ENCODE assay signal across 10 mouse cellular contexts in genomic region chr11:46298889-46299785, GRCm38 (mm10). TPM values are rescaled to one million over a fixed set of nuclear protein-coding genes. Genes with fewer than 3 reads are reported as not detected.
DNase-seq lines count a peak whose midpoint lies in the region; ATAC-seq lines count a peak whose summit lies in the region.
"Had no signal": no experiment of that assay in that cellular context is flagged by ENCODE, and none has a peak within 500 bp of the region (broad histone marks: within the 10 kb centered on the region; RNA-seq: fewer than 3 reads in every experiment).

No protein-coding gene starts in this region.

- DNase-seq in kidney, adult 11 months, result peak; percentile 73
- DNase-seq in kidney, postnatal 4 days, result no peak
- peak; percentile 33 for DNase-seq in thymus, postnatal 4 days
- no peak for DNase-seq in thymus, postnatal 0 days (ENCODE audit: low spot score)
- DNase-seq in heart, postnatal 14 days, result no peak
- DNase-seq in layer of hippocampus, postnatal 36 days, result no peak
- DNase-seq in c-Kit-positive CD71-positive TER-119-positive erythroid progenitor cells, embryonic 14.5 days (ENCODE audit: low spot score), result no peak

- H3K4me2 ChIP-seq in embryonic facial prominence, embryonic 15.5 days (replicated peaks), result no peak overlapping the region
- H3K4me2 ChIP-seq: neural tube, embryonic 15.5 days had no signal

- no peaks in the 10 kb centered on the region for H3K36me3 ChIP-seq in embryonic facial prominence, embryonic 15.5 days
- H3K36me3 ChIP-seq: neural tube, embryonic 15.5 days had no signal

- no peaks in the 10 kb centered on the region for H3K9me3 ChIP-seq in embryonic facial prominence, embryonic 15.5 days (replicated peaks)
- H3K9me3 ChIP-seq: neural tube, embryonic 15.5 days had no signal

- ATAC-seq in embryonic facial prominence, embryonic 15.5 days (ENCODE audit: insufficient number of reproducible peaks, low FRiP score, low TSS enrichment, low read depth), result no peak

- H3K27me3 ChIP-seq in embryonic facial prominence, embryonic 15.5 days, result no peaks in the 10 kb centered on the region
- H3K27me3 ChIP-seq: neural tube, embryonic 15.5 days had no signal

- 0 out of 2 replicates have a peak overlapping the region, but pooled peaks have one; percentile 7 for H3K27ac ChIP-seq in embryonic facial prominence, embryonic 15.5 days (replicated peaks)
- H3K27ac ChIP-seq: macrophage; neural tube, embryonic 15.5 days had no signal

- H3K4me3 ChIP-seq in embryonic facial prominence, embryonic 15.5 days (replicated peaks), result no peak overlapping the region
- H3K4me3 ChIP-seq: neural tube, embryonic 15.5 days had no signal

- H3K4me1 ChIP-seq in embryonic facial prominence, embryonic 15.5 days, result 0 out of 2 replicates have a peak, but pooled peaks cover 8% of the 10 kb centered on the region

- no peak overlapping the region for H3K9ac ChIP-seq in embryonic facial prominence, embryonic 15.5 days
- H3K9ac ChIP-seq: neural tube, embryonic 15.5 days had no signal

- 40% methylated on average over 13 of the region's 13 CpGs for WGBS in embryonic facial prominence, embryonic 15.5 days

- intact Hi-C loops in heart, postnatal 14 days (cut with DNase I), result no loop called here

RNA-seq across cellular contexts. Expression of gene Cyfip2, which starts 13.5 kb away (rescaled TPM):
- 62.7 and 67.6 TPM in 2 replicates for polyA plus RNA-seq in thymus, postnatal 0 days (2015; fragmentation: Nextera tagmentation; extraction: Ambion mirVana)
- polyA plus RNA-seq in embryonic facial prominence, embryonic 15.5 days (2015; fragmentation: Nextera tagmentation; extraction: Ambion mirVana), result 10.8 and 14.2 TPM in 2 replicates
- total RNA-seq in heart, postnatal 14 days (2021), result 10 to 100 TPM; 41.6 to 47.3 TPM
- total RNA-seq in layer of hippocampus, postnatal 36 days (2021), result 100 to 1,000 TPM; 491 to 500 TPM

Comparison
In these comparisons a context has a peak if more than half of its experiments do, and no peak if none do; other contexts are left out.
1. DNase-seq: peak in kidney, adult 11 months (single experiment) and thymus, postnatal 4 days (single experiment); none in kidney, postnatal 4 days (0 of 2), thymus, postnatal 0 days (single experiment), heart, postnatal 14 days (0 of 2), layer of hippocampus, postnatal 36 days (0 of 2) and c-Kit-positive CD71-positive TER-119-positive erythroid progenitor cells, embryonic 14.5 days (single experiment).
2. RNA of gene Cyfip2, which starts 13.5 kb away (total RNA-seq): 491 to 500 TPM in layer of hippocampus, postnatal 36 days; 41.6 to 47.3 TPM in heart, postnatal 14 days; every median in the first group is over 10 times any median in the second.